In the genomic region with DNA sequence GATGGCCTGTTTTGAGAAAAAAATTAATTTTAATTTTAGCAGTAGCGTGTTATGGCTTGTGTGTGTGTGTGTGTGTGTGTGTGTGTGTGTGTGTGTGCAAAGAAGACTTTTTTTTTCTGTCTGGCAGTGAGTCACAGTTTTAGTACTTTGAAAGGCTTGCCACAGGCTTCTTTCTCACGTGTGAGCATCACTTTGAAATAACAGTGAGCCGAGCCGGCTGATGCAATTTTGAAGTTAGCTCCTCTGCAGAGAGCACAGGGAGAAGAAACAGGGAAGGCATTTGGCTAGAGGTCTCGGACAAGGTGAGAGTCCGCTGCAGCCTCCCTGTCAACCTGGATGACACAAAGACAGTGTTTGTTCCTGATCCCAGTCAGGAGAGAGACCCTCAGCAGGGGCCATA, we compare ENCODE assay signal across 15 mouse cellular contexts.
DNase-seq lines count a peak whose midpoint lies in the region; ATAC-seq and TF ChIP-seq lines count a peak whose summit lies in the region.
"Had no signal": no experiment of that assay in that cellular context is flagged by ENCODE, and none has a peak within 500 bp of the region (broad histone marks: within the 10 kb centered on the region; RNA-seq: fewer than 3 reads in every experiment).

No protein-coding gene starts in this region.

- no peaks in the 10 kb centered on the region for H3K9me3 ChIP-seq in forebrain, embryonic 14.5 days (replicated peaks; ENCODE audit: control insufficient read depth, low read length)
- no peaks in the 10 kb centered on the region for H3K9me3 ChIP-seq in forebrain, embryonic 12.5 days
- no peaks in the 10 kb centered on the region for H3K9me3 ChIP-seq in liver, postnatal 0 days (ENCODE audit: low read length)
- no peaks in the 10 kb centered on the region for H3K9me3 ChIP-seq in liver, embryonic 12.5 days (replicated peaks)
- H3K9me3 ChIP-seq: embryonic facial prominence, embryonic 13.5 days; G1E; kidney, embryonic 15.5 days; liver, embryonic 15.5 days had no signal

- no peaks in the 10 kb centered on the region for H3K27me3 ChIP-seq in forebrain, embryonic 14.5 days (replicated peaks; ENCODE audit: control insufficient read depth, insufficient read depth, low read length)
- H3K27me3 ChIP-seq in forebrain, embryonic 12.5 days, result no peaks in the 10 kb centered on the region
- no peaks in the 10 kb centered on the region for H3K27me3 ChIP-seq in liver, postnatal 0 days (ENCODE audit: insufficient read depth, low read length)
- no peaks in the 10 kb centered on the region for H3K27me3 ChIP-seq in liver, embryonic 12.5 days (replicated peaks)
- H3K27me3 ChIP-seq: embryonic facial prominence, embryonic 13.5 days; kidney, embryonic 15.5 days; liver, embryonic 15.5 days had no signal

- no peak for ATAC-seq in forebrain, embryonic 14.5 days
- ATAC-seq in forebrain, embryonic 12.5 days (ENCODE audit: low FRiP score), result no peak
- ATAC-seq in liver, postnatal 0 days, result no peak
- no peak for ATAC-seq in liver, embryonic 12.5 days

- H3K27ac ChIP-seq in forebrain, embryonic 14.5 days (ENCODE audit: low read depth, low read length), result peak overlapping the region; percentile 39; the same call in 1 of the 2 replicates
- H3K27ac ChIP-seq in forebrain, embryonic 12.5 days, result no peak overlapping the region
- H3K27ac ChIP-seq in liver, postnatal 0 days (ENCODE audit: low read depth), result no peak overlapping the region
- H3K27ac ChIP-seq in liver, embryonic 12.5 days, result no peak overlapping the region
- peak overlapping the region; percentile 89 for H3K27ac ChIP-seq in embryonic fibroblast, embryonic 13.5 days (ENCODE audit: insufficient read depth, low read length)
- H3K27ac ChIP-seq: embryonic facial prominence, embryonic 13.5 days; kidney, embryonic 15.5 days; liver, embryonic 15.5 days had no signal

- TF ChIP-seq POLR2A in embryonic fibroblast, embryonic 13.5 days (IDR thresholded peaks at IDR 0.05; ENCODE audit: low read depth, low read length), result no peak

- TF ChIP-seq EP300 in liver, postnatal 0 days (IDR thresholded peaks at IDR 0.05; ENCODE audit: low read depth), result no peak

- 77% methylated on average over 6 of the region's 6 CpGs for WGBS in forebrain, embryonic 14.5 days
- WGBS in forebrain, embryonic 12.5 days, result 85% methylated on average over 6 of the region's 6 CpGs
- 55% methylated on average over 6 of the region's 6 CpGs for WGBS in liver, postnatal 0 days (ENCODE audit: insufficient replicate concordance)
- 60% methylated on average over 6 of the region's 6 CpGs for WGBS in liver, embryonic 12.5 days (ENCODE audit: insufficient replicate concordance)

- no peaks in the 10 kb centered on the region for H3K36me3 ChIP-seq in forebrain, embryonic 14.5 days (ENCODE audit: control insufficient read depth, insufficient read depth, low read length)
- no peaks in the 10 kb centered on the region for H3K36me3 ChIP-seq in forebrain, embryonic 12.5 days (replicated peaks)
- no peaks in the 10 kb centered on the region for H3K36me3 ChIP-seq in liver, postnatal 0 days (replicated peaks; ENCODE audit: insufficient read depth, low read length)
- H3K36me3 ChIP-seq in liver, embryonic 12.5 days, result no peaks in the 10 kb centered on the region
- H3K36me3 ChIP-seq: embryonic facial prominence, embryonic 13.5 days; G1E; kidney, embryonic 15.5 days; liver, embryonic 15.5 days had no signal

- H3K4me2 ChIP-seq in forebrain, embryonic 14.5 days (ENCODE audit: low read length), result no peak overlapping the region
- no peak overlapping the region for H3K4me2 ChIP-seq in forebrain, embryonic 12.5 days
- H3K4me2 ChIP-seq in liver, postnatal 0 days (ENCODE audit: low read depth, low read length), result peak overlapping the region; percentile 22; the same call in 1 of the 2 replicates
- no peak overlapping the region for H3K4me2 ChIP-seq in liver, embryonic 12.5 days
- H3K4me2 ChIP-seq: embryonic facial prominence, embryonic 13.5 days; kidney, embryonic 15.5 days; liver, embryonic 15.5 days had no signal

- no peak for DNase-seq in forebrain, embryonic 14.5 days (ENCODE audit: low spot score)
- DNase-seq in liver, postnatal 0 days, result no peak
- peak; percentile 59 for DNase-seq in 416B (ENCODE audit: low read depth)
- no peak for DNase-seq in kidney, adult 8-10 months
- DNase-seq in spleen, postnatal 36 days (ENCODE audit: low spot score in 2 of 2), result no peak
- DNase-seq: adrenal gland, postnatal 25 days; cerebellum, postnatal 36 days had no signal

- no peak for TF ChIP-seq CTCF in liver, postnatal 0 days (IDR thresholded peaks at IDR 0.05; ENCODE audit: low read depth)
- no peak for TF ChIP-seq CTCF in embryonic fibroblast, embryonic 13.5 days (IDR thresholded peaks at IDR 0.05; ENCODE audit: borderline replicate concordance, insufficient read depth, low read length)

- H3K4me3 ChIP-seq in forebrain, embryonic 14.5 days (ENCODE audit: low read depth, low read length), result no peak overlapping the region
- H3K4me3 ChIP-seq in forebrain, embryonic 12.5 days (replicated peaks), result no peak overlapping the region
- H3K4me3 ChIP-seq in liver, postnatal 0 days (ENCODE audit: low read depth, low read length), result no peak overlapping the region
- H3K4me3 ChIP-seq in liver, embryonic 12.5 days, result no peak overlapping the region
- no peak overlapping the region for H3K4me3 ChIP-seq in embryonic fibroblast, embryonic 13.5 days (ENCODE audit: insufficient read depth, low read length)
- H3K4me3 ChIP-seq: embryonic facial prominence, embryonic 13.5 days; heart, adult 2 months; kidney, embryonic 15.5 days; liver, embryonic 15.5 days had no signal

- H3K4me1 ChIP-seq in forebrain, embryonic 14.5 days (ENCODE audit: control insufficient read depth, insufficient read depth, low read length), result no peaks in the 10 kb centered on the region; the same call in 1 of the 2 replicates
- H3K4me1 ChIP-seq in forebrain, embryonic 12.5 days, result no peaks in the 10 kb centered on the region
- peaks cover 5% of the 10 kb centered on the region for H3K4me1 ChIP-seq in liver, postnatal 0 days (ENCODE audit: insufficient read depth)
- H3K4me1 ChIP-seq in liver, embryonic 12.5 days, result no peaks in the 10 kb centered on the region
- H3K4me1 ChIP-seq in embryonic fibroblast, embryonic 13.5 days (ENCODE audit: control insufficient read depth, insufficient read depth, low read length), result peaks cover 3% of the 10 kb centered on the region
- H3K4me1 ChIP-seq: liver, embryonic 15.5 days had no signal

- H3K9ac ChIP-seq in forebrain, embryonic 14.5 days (ENCODE audit: low read length), result no peak overlapping the region
- H3K9ac ChIP-seq in forebrain, embryonic 12.5 days, result no peak overlapping the region
- H3K9ac ChIP-seq in liver, postnatal 0 days (replicated peaks), result no peak overlapping the region
- no peak overlapping the region for H3K9ac ChIP-seq in liver, embryonic 12.5 days
- H3K9ac ChIP-seq: embryonic facial prominence, embryonic 13.5 days; kidney, embryonic 15.5 days; liver, embryonic 15.5 days had no signal

Comparison
In these comparisons a context has a peak if more than half of its experiments do, and no peak if none do; other contexts are left out.
1. H3K27ac ChIP-seq: peak in forebrain, embryonic 14.5 days (single experiment) and embryonic fibroblast, embryonic 13.5 days (single experiment); none in forebrain, embryonic 12.5 days (single experiment), liver, postnatal 0 days (single experiment) and liver, embryonic 12.5 days (single experiment).